Mouse (Mus musculus): ENCODE data around the gene C1rl. TPM values are rescaled to one million over a fixed set of nuclear protein-coding genes. Genes with fewer than 3 reads are reported as not detected.

Gene C1rl
- polyA plus RNA-seq, 1 experiment from 2014 or later, result 0.29 TPM

- 70% methylated on average over 3 of the region's 3 CpGs for WGBS
- no peak overlapping the region for H3K9ac ChIP-seq (replicated peaks; ENCODE audit: low read depth, low read length)
Measured at GRCm38 (mm10) chr6:124451995-124452394, 40.9 kb upstream of the C1rl start.

GRCm38 (mm10) chr6:124453756-124454155 is 39.2 kb upstream of the C1rl start:
- ATAC-seq (ENCODE audit: low read depth), result no peak
- no peak overlapping the region for H3K4me3 ChIP-seq (ENCODE audit: low read depth, low read length)
- no peak overlapping the region for H3K27ac ChIP-seq (ENCODE audit: low read depth, low read length)
- 39% methylated on average over 4 of the region's 4 CpGs for WGBS
- peaks cover 20% of the 10 kb centered on the region; the same call in 1 of the 2 replicates for H3K36me3 ChIP-seq (ENCODE audit: control insufficient read depth, insufficient read depth, low read length)
- no peaks in the 10 kb centered on the region for H3K9me3 ChIP-seq (ENCODE audit: control insufficient read depth, low read length)
- H3K27me3 ChIP-seq (ENCODE audit: control insufficient read depth, insufficient read depth, low read length), result no peaks in the 10 kb centered on the region
- H3K4me2 ChIP-seq (ENCODE audit: low read depth, low read length), result no peak overlapping the region
- no peak overlapping the region for H3K9ac ChIP-seq (replicated peaks; ENCODE audit: low read depth, low read length)
- no peaks in the 10 kb centered on the region for H3K4me1 ChIP-seq (ENCODE audit: control insufficient read depth, insufficient read depth, low read length)

More at GRCm38 (mm10) chr6:124451995-124452394, 40.9 kb upstream of the C1rl start:
- Histone ChIP-seq H3K27ac (ENCODE audit: low read depth, low read length) (no peak overlapping the region), H3K4me3 (ENCODE audit: low read depth, low read length) (no peak overlapping the region), H3K4me1 (ENCODE audit: control insufficient read depth, insufficient read depth, low read length) (no peaks in the 10 kb centered on the region), H3K36me3 (ENCODE audit: control insufficient read depth, insufficient read depth, low read length) (peaks cover 17% of the 10 kb centered on the region; the same call in 1 of the 2 replicates), H3K27me3 (ENCODE audit: control insufficient read depth, insufficient read depth, low read length) (no peaks in the 10 kb centered on the region), H3K9me3 (ENCODE audit: control insufficient read depth, low read length) (no peaks in the 10 kb centered on the region), H3K4me2 (ENCODE audit: low read depth, low read length) (no peak overlapping the region)
- no peak; the same call in 1 of the 2 replicates for ATAC-seq (ENCODE audit: low read depth)

GRCm38 (mm10) chr6:124456243-124456642 is 36.7 kb upstream of the C1rl start:
- H3K9ac ChIP-seq (replicated peaks; ENCODE audit: low read depth, low read length), result no peak overlapping the region
- no peak overlapping the region for H3K27ac ChIP-seq (ENCODE audit: low read depth, low read length)
- H3K4me3 ChIP-seq (ENCODE audit: low read depth, low read length), result no peak overlapping the region
- ATAC-seq (ENCODE audit: low read depth), result no peak
- no peak overlapping the region for H3K4me2 ChIP-seq (ENCODE audit: low read depth, low read length)
- no peaks in the 10 kb centered on the region for H3K9me3 ChIP-seq (ENCODE audit: control insufficient read depth, low read length)
- peaks cover 8% of the 10 kb centered on the region; the same call in 1 of the 2 replicates for H3K36me3 ChIP-seq (ENCODE audit: control insufficient read depth, insufficient read depth, low read length)
- 92% methylated on average over 5 of the region's 5 CpGs for WGBS
- H3K4me1 ChIP-seq (ENCODE audit: control insufficient read depth, insufficient read depth, low read length), result no peaks in the 10 kb centered on the region
- H3K27me3 ChIP-seq (ENCODE audit: control insufficient read depth, insufficient read depth, low read length), result no peaks in the 10 kb centered on the region

GRCm38 (mm10) chr6:124457827-124458226 is 35.1 kb upstream of the C1rl start:
- H3K4me3 ChIP-seq (ENCODE audit: low read depth, low read length), result no peak overlapping the region
- H3K4me2 ChIP-seq (ENCODE audit: low read depth, low read length), result no peak overlapping the region
- no peaks in the 10 kb centered on the region for H3K27me3 ChIP-seq (ENCODE audit: control insufficient read depth, insufficient read depth, low read length)
- WGBS, result 93% methylated on average over 5 of the region's 5 CpGs
- no peak overlapping the region for H3K9ac ChIP-seq (replicated peaks; ENCODE audit: low read depth, low read length)
- H3K27ac ChIP-seq (ENCODE audit: low read depth, low read length), result no peak overlapping the region
- peaks cover 3% of the 10 kb centered on the region; the same call in 1 of the 2 replicates for H3K36me3 ChIP-seq (ENCODE audit: control insufficient read depth, insufficient read depth, low read length)
- ATAC-seq (ENCODE audit: low read depth), result no peak
- no peaks in the 10 kb centered on the region for H3K9me3 ChIP-seq (ENCODE audit: control insufficient read depth, low read length)
- peaks cover 2% of the 10 kb centered on the region; the same call in 1 of the 2 replicates for H3K4me1 ChIP-seq (ENCODE audit: control insufficient read depth, insufficient read depth, low read length)

- H3K9ac ChIP-seq (replicated peaks; ENCODE audit: low read depth, low read length), result no peak overlapping the region
- WGBS, result 91% methylated on average over 11 of the region's 11 CpGs
- no peak overlapping the region for H3K27ac ChIP-seq (ENCODE audit: low read depth, low read length)
- ATAC-seq (ENCODE audit: low read depth), result no peak
- H3K36me3 ChIP-seq (ENCODE audit: control insufficient read depth, insufficient read depth, low read length), result peaks cover 3% of the 10 kb centered on the region; the same call in 1 of the 2 replicates
- H3K4me1 ChIP-seq (ENCODE audit: control insufficient read depth, insufficient read depth, low read length), result peaks cover 8% of the 10 kb centered on the region; the same call in 1 of the 2 replicates
- H3K4me2 ChIP-seq (ENCODE audit: low read depth, low read length), result no peak overlapping the region
- H3K27me3 ChIP-seq (ENCODE audit: control insufficient read depth, insufficient read depth, low read length), result no peaks in the 10 kb centered on the region
- H3K9me3 ChIP-seq (ENCODE audit: control insufficient read depth, low read length), result no peaks in the 10 kb centered on the region
- no peak overlapping the region for H3K4me3 ChIP-seq (ENCODE audit: low read depth, low read length)
Measured at GRCm38 (mm10) chr6:124458505-124458904, 34.4 kb upstream of the C1rl start.

- no peaks in the 10 kb centered on the region for H3K9me3 ChIP-seq (ENCODE audit: control insufficient read depth, low read length)
- WGBS, result 92% methylated on average over 4 of the region's 4 CpGs
Measured at GRCm38 (mm10) chr6:124459388-124459787, 33.5 kb upstream of the C1rl start.

GRCm38 (mm10) chr6:124463881-124464291 is 29.0 kb upstream of the C1rl start:
- Histone ChIP-seq H3K27me3 (ENCODE audit: control insufficient read depth, insufficient read depth, low read length) (no peaks in the 10 kb centered on the region), H3K4me1 (ENCODE audit: control insufficient read depth, insufficient read depth, low read length) (peaks cover 13% of the 10 kb centered on the region), H3K4me2 (ENCODE audit: low read depth, low read length) (peak overlapping the region; percentile 55), H3K9me3 (ENCODE audit: control insufficient read depth, low read length) (no peaks in the 10 kb centered on the region), H3K36me3 (ENCODE audit: control insufficient read depth, insufficient read depth, low read length) (no peaks in the 10 kb centered on the region), H3K9ac (replicated peaks; ENCODE audit: low read depth, low read length) (peak overlapping the region; percentile 70), H3K27ac (ENCODE audit: low read depth, low read length) (peak overlapping the region; percentile 86), H3K4me3 (ENCODE audit: low read depth, low read length) (peak overlapping the region; percentile 51)
- peak; percentile 50 for ATAC-seq (ENCODE audit: low read depth)
- WGBS, result 9% methylated on average over 8 of the region's 8 CpGs

More at GRCm38 (mm10) chr6:124459388-124459787, 33.5 kb upstream of the C1rl start:
- H3K36me3 ChIP-seq (ENCODE audit: control insufficient read depth, insufficient read depth, low read length), result peaks cover 3% of the 10 kb centered on the region; the same call in 1 of the 2 replicates
- no peak overlapping the region for H3K9ac ChIP-seq (replicated peaks; ENCODE audit: low read depth, low read length)
- H3K27ac ChIP-seq (ENCODE audit: low read depth, low read length), result no peak overlapping the region
- no peak overlapping the region for H3K4me3 ChIP-seq (ENCODE audit: low read depth, low read length)
- no peak overlapping the region for H3K4me2 ChIP-seq (ENCODE audit: low read depth, low read length)
- peaks cover 8% of the 10 kb centered on the region; the same call in 1 of the 2 replicates for H3K4me1 ChIP-seq (ENCODE audit: control insufficient read depth, insufficient read depth, low read length)
- ATAC-seq (ENCODE audit: low read depth), result no peak
- no peaks in the 10 kb centered on the region for H3K27me3 ChIP-seq (ENCODE audit: control insufficient read depth, insufficient read depth, low read length)

- WGBS, result 7% methylated on average over 27 of the region's 27 CpGs
- no peaks in the 10 kb centered on the region for H3K27me3 ChIP-seq (ENCODE audit: control insufficient read depth, insufficient read depth, low read length)
- H3K4me3 ChIP-seq (ENCODE audit: low read depth, low read length), result peak within 1 kb of the TSS; percentile 51
- peaks cover 13% of the 10 kb centered on the region for H3K4me1 ChIP-seq (ENCODE audit: control insufficient read depth, insufficient read depth, low read length)
- peak within 1 kb of the TSS; percentile 86 for H3K27ac ChIP-seq (ENCODE audit: low read depth, low read length)
- H3K4me2 ChIP-seq (ENCODE audit: low read depth, low read length), result peak within 1 kb of the TSS; percentile 55
- no peaks in the 10 kb centered on the region for H3K9me3 ChIP-seq (ENCODE audit: control insufficient read depth, low read length)
- H3K36me3 ChIP-seq (ENCODE audit: control insufficient read depth, insufficient read depth, low read length), result no peaks in the 10 kb centered on the region
- peak within 1 kb of the TSS; percentile 70 for H3K9ac ChIP-seq (replicated peaks; ENCODE audit: low read depth, low read length)
- ATAC-seq (ENCODE audit: low read depth), result peak; percentile 98
Measured at GRCm38 (mm10) chr6:124464305-124465271, 28.3 kb upstream of the C1rl start, which contains the start of gene Clstn3. TSS of gene Clstn3 (minus strand) at chr6:124464794.

- H3K4me2 ChIP-seq (ENCODE audit: low read depth, low read length), result peak overlapping the region; percentile 55
- H3K27me3 ChIP-seq (ENCODE audit: control insufficient read depth, insufficient read depth, low read length), result no peaks in the 10 kb centered on the region
- H3K4me3 ChIP-seq (ENCODE audit: low read depth, low read length), result peak overlapping the region; percentile 51
- H3K4me1 ChIP-seq (ENCODE audit: control insufficient read depth, insufficient read depth, low read length), result peaks cover 13% of the 10 kb centered on the region
- H3K27ac ChIP-seq (ENCODE audit: low read depth, low read length), result peak overlapping the region; percentile 86
- H3K9me3 ChIP-seq (ENCODE audit: control insufficient read depth, low read length), result no peaks in the 10 kb centered on the region
- WGBS, result 36% methylated on average over 6 of the region's 6 CpGs
- peak overlapping the region; percentile 70 for H3K9ac ChIP-seq (replicated peaks; ENCODE audit: low read depth, low read length)
- ATAC-seq (ENCODE audit: low read depth), result no peak
- no peaks in the 10 kb centered on the region for H3K36me3 ChIP-seq (ENCODE audit: control insufficient read depth, insufficient read depth, low read length)
Measured at GRCm38 (mm10) chr6:124465299-124465698, 27.6 kb upstream of the C1rl start.
